Mouse (Mus musculus): ENCODE data around the gene Bri3bp. TPM values are rescaled to one million over a fixed set of nuclear protein-coding genes. Genes with fewer than 3 reads are reported as not detected.
"Not testable (repeated sequence)": the region's sequence is repeated elsewhere in the genome, so short reads cannot be mapped to it uniquely, and the experiment has no call there.

Bri3bp gene
- polyA plus RNA-seq, 1 experiment from 2014 or later: 12.8 TPM

DNA sequence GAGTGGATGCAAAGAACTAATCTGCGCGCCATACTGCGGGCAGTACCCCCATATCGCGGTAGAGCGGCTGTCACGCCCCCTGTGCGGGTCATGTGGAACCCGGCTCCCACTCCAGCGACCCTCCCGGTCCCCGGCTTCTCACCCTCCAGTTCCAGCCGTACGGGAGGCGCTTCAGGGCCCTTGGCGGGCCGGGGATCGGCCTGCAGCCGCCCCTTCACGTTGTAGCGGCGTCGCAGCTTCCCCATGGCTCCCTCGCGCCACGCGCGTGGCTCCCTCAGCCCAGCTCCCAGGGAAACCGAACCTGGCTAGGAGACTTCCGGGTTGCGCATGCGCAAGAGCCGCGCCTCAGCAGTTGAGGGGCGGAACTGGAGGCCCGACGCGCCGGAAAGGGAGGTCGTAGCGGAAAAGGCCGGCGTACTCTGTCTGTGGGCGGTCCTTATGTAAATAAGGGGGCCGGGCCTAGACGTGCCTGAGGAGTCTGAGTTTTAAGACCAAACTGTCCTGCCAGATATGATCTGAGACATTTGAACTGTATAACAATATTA lies 7.5 kb upstream of the Bri3bp start, which contains the start of gene Dhx37:
Dhx37 (minus strand) TSS at position 329 of the 545 bp plus-strand sequence.
- H3K4me2 ChIP-seq (replicated peaks; ENCODE audit: low read depth, low read length): peak within 1 kb of the TSS; percentile 99
- TF ChIP-seq EP300 (IDR thresholded peaks at IDR 0.05): no peak
- no peak for TF ChIP-seq CTCF (IDR thresholded peaks at IDR 0.05)
- H3K4me1 ChIP-seq (ENCODE audit: insufficient read depth, low read depth, low read length): peaks cover 9% of the 10 kb centered on the region; the same call in 1 of the 2 replicates
- peak within 1 kb of the TSS; percentile 78 for H3K9ac ChIP-seq (replicated peaks; ENCODE audit: low read depth)
- no peaks in the 10 kb centered on the region; the same call in none of the 2 replicates for H3K36me3 ChIP-seq (ENCODE audit: insufficient read depth, low read length)
- no peaks in the 10 kb centered on the region for H3K27me3 ChIP-seq (replicated peaks; ENCODE audit: insufficient read depth, low read length)
- no peaks in the 10 kb centered on the region for H3K9me3 ChIP-seq (ENCODE audit: low read length)
- peak within 1 kb of the TSS; percentile 51; the same call in 1 of the 2 replicates for H3K27ac ChIP-seq (ENCODE audit: low read length)
- peak; percentile 98 for ATAC-seq
- H3K4me3 ChIP-seq (ENCODE audit: low read depth, low read length): peak within 1 kb of the TSS; percentile 69
- DNase-seq (ENCODE audit: low spot score): peak; percentile 99
- under 1% methylated on average over 46 of the region's 46 CpGs for WGBS

DNA sequence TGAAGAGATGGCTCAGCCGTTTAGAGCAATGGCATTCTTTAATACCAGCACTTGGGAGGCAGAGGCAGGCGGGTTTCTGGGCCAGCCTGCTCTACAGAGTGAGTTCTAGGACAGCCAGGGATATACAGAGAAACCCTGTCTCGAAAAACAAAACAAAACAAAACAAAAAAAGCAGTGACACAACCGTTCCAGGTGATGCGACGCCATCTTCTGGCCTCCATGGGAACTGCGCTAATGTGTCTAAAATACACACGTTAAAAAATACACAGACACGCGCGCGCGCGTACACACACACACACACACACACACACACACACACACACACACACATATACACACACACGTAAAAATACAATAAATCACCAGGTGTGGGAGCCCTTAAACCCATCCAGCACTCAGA lies 7.0 kb upstream of the Bri3bp start:
- H3K9ac ChIP-seq (replicated peaks; ENCODE audit: low read depth); H3K27me3 ChIP-seq (replicated peaks; ENCODE audit: insufficient read depth, low read length); H3K36me3 ChIP-seq (ENCODE audit: insufficient read depth, low read length); H3K9me3 ChIP-seq (ENCODE audit: low read length); DNase-seq (ENCODE audit: low spot score); ATAC-seq; H3K4me1 ChIP-seq (ENCODE audit: insufficient read depth, low read depth, low read length); H3K4me2 ChIP-seq (replicated peaks; ENCODE audit: low read depth, low read length): not testable (repeated sequence)
- Histone ChIP-seq H3K4me3 (ENCODE audit: low read depth, low read length) (peak overlapping the region; percentile 69; the same call in 1 of the 2 replicates), H3K27ac (ENCODE audit: low read length) (0 out of 2 replicates have a peak overlapping the region, but pooled peaks have one; percentile 51)
- peak; percentile 48 for TF ChIP-seq CTCF (IDR thresholded peaks at IDR 0.05)
- 30% methylated on average over 9 of the region's 15 CpGs for WGBS

DNA sequence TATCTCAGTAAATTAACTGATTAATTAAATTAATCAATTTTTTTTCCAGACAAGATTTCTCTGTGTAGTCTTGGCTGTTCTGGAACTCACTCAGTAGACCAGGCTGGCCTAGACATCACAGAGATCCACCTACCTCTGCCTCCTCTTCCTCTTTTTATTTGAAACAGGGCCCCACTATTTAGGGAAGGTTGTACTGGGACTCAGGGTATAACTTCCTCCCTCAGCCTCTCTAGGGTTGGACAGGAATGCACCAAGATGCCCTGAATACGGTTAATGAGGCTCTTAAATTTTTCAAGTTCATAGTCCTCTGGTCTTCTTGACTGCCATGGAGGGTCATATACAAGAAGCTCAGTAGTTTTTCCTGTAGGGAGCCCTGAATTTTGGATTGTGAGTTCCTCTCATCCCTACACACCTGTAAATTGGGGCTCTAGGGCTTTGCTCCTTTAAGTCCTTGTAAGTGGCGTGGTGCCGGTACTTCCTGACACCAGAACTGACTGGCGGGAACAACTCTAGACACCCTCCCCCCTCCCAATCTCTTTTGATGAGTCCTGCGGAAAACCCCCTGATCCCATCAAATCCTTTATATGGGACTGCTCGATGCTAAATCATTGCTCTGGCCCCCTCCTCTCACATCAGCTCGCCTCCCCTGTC lies 660 bp upstream of the Bri3bp start:
- H3K9me3 ChIP-seq (ENCODE audit: low read length): no peaks in the 10 kb centered on the region
- peaks cover 5% of the 10 kb centered on the region; the same call in 1 of the 2 replicates for H3K4me1 ChIP-seq (ENCODE audit: insufficient read depth, low read depth, low read length)
- 6% methylated on average over 7 of the region's 7 CpGs for WGBS
- peak overlapping the region; percentile 15; the same call in 1 of the 2 replicates for H3K27ac ChIP-seq (ENCODE audit: low read length)
- H3K9ac ChIP-seq (replicated peaks; ENCODE audit: low read depth): 0 out of 2 replicates have a peak overlapping the region, but pooled peaks have one; percentile 16
- no peaks in the 10 kb centered on the region for H3K36me3 ChIP-seq (ENCODE audit: insufficient read depth, low read length)
- H3K27me3 ChIP-seq (replicated peaks; ENCODE audit: insufficient read depth, low read length): no peaks in the 10 kb centered on the region
- TF ChIP-seq CTCF (IDR thresholded peaks at IDR 0.05): no peak
- no peak for TF ChIP-seq EP300 (IDR thresholded peaks at IDR 0.05)
- no peak for DNase-seq (ENCODE audit: low spot score)
- no peak for ATAC-seq
- H3K4me3 ChIP-seq (ENCODE audit: low read depth, low read length): peak overlapping the region; percentile 85
- peak overlapping the region; percentile 98 for H3K4me2 ChIP-seq (replicated peaks; ENCODE audit: low read depth, low read length)

DNA sequence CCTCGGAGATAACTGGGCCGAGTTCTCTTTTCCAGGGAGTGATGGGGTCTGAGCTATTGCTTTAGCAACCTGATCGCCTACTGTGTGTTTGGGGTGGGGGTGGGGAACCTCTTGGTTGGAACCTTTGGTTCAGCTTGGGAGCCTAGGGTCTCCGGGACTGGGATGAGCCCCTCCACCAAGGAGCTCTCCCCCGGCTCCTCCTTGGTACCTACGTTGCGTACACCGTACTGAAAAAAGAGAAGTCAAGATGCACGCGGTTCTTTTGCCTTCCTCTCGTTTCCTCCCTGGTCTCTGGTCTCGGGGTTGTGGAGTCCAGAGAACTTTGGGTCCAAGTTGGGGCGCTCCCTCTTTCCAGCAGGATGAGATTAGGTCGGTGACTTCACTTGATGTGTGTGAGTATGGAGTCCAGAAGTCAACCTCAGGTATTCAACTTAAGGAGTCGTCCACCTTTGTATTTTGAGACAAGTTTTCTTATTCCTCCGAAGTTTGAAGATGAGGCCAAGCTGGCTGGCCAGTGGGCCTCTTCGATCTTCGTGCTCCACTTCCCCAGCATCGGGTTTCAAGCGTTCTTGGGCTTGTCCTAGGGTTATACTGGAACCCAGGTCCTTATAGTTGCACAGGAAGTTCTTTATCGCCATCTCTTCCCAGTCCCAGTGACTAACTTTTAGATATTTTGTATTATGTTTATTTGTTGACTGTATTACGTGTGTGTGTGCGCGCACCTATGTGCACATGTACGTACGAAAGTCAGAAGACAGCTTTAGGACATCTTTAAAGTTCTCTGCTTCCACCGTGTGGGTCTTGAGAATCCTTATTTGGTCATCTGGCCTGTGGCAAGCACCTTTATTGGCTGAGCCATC lies 998 bp downstream of the Bri3bp start:
- Histone ChIP-seq H3K36me3 (ENCODE audit: insufficient read depth, low read length) (no peaks in the 10 kb centered on the region), H3K9me3 (ENCODE audit: low read length) (no peaks in the 10 kb centered on the region), H3K9ac (replicated peaks; ENCODE audit: low read depth) (peak overlapping the region; percentile 43; the same call in 1 of the 2 replicates), H3K27me3 (replicated peaks; ENCODE audit: insufficient read depth, low read length) (no peaks in the 10 kb centered on the region), H3K4me2 (replicated peaks; ENCODE audit: low read depth, low read length) (peak overlapping the region; percentile 98), H3K4me1 (ENCODE audit: insufficient read depth, low read depth, low read length) (peaks cover 5% of the 10 kb centered on the region; the same call in 1 of the 2 replicates), H3K4me3 (ENCODE audit: low read depth, low read length) (peak overlapping the region; percentile 85), H3K27ac (ENCODE audit: low read length) (no peak overlapping the region)
- 23% methylated on average over 27 of the region's 27 CpGs for WGBS
- no peak for DNase-seq (ENCODE audit: low spot score)
- ATAC-seq: peak; percentile 12; the same call in 1 of the 2 replicates
- TF ChIP-seq CTCF (IDR thresholded peaks at IDR 0.05): no peak
- TF ChIP-seq EP300 (IDR thresholded peaks at IDR 0.05): no peak

DNA sequence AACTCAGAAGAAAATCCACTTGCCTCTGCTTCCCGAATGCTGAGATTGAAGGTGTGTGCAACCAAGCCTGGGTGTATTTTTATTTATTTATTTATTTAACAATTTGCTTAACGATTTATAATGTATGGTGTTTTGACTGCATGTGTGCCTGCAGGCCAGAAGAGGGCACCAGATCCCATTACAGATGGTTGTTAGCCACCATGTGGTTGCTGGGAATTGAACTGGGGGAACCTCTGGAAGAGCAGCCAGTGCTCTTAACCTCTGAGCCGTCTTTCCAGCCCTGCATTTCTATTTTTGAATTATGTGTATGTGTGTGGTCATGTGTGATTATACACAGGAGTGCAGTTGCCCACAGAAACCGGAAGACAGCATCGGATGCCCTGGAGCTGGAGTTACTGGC lies 2.0 kb downstream of the Bri3bp start:
- H3K9ac ChIP-seq (replicated peaks; ENCODE audit: low read depth): no peak overlapping the region
- H3K9me3 ChIP-seq (ENCODE audit: low read length): no peaks in the 10 kb centered on the region
- no peak overlapping the region for H3K27ac ChIP-seq (ENCODE audit: low read length)
- 87% methylated on average over 5 of the region's 5 CpGs for WGBS
- no peak for DNase-seq (ENCODE audit: low spot score)
- TF ChIP-seq CTCF (IDR thresholded peaks at IDR 0.05): peak; percentile 51
- TF ChIP-seq EP300 (IDR thresholded peaks at IDR 0.05): no peak
- H3K36me3 ChIP-seq (ENCODE audit: insufficient read depth, low read length): no peaks in the 10 kb centered on the region
- no peak overlapping the region for H3K4me2 ChIP-seq (replicated peaks; ENCODE audit: low read depth, low read length)
- H3K4me1 ChIP-seq (ENCODE audit: insufficient read depth, low read depth, low read length): peaks cover 5% of the 10 kb centered on the region; the same call in 1 of the 2 replicates
- no peaks in the 10 kb centered on the region for H3K27me3 ChIP-seq (replicated peaks; ENCODE audit: insufficient read depth, low read length)
- H3K4me3 ChIP-seq (ENCODE audit: low read depth, low read length): no peak overlapping the region
- ATAC-seq: no peak

DNA sequence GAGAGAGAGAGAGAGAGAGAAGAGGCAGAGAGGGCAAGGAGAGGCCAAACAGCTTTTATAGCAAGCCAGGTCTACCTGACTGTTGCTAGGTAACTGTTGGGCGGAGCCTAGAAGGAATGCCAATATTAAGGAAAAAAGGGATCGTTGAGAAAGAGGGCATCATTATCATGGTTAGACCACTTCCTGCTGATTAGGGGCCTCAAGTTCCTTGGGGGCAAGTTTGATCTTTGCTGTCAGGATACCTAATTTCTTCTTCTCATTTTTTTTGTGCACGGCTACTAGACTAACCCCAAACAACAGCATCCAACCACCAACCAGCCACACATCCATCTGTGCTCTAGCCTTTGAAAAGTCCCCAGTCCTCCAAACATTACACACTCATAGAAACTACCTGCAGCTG lies 2.5 kb downstream of the Bri3bp start:
- Histone ChIP-seq H3K4me3 (ENCODE audit: low read depth, low read length) (no peak overlapping the region), H3K27me3 (replicated peaks; ENCODE audit: insufficient read depth, low read length) (no peaks in the 10 kb centered on the region), H3K9ac (replicated peaks; ENCODE audit: low read depth) (no peak overlapping the region), H3K27ac (ENCODE audit: low read length) (no peak overlapping the region), H3K9me3 (ENCODE audit: low read length) (no peaks in the 10 kb centered on the region), H3K36me3 (ENCODE audit: insufficient read depth, low read length) (no peaks in the 10 kb centered on the region), H3K4me2 (replicated peaks; ENCODE audit: low read depth, low read length) (no peak overlapping the region), H3K4me1 (ENCODE audit: insufficient read depth, low read depth, low read length) (peaks cover 5% of the 10 kb centered on the region; the same call in 1 of the 2 replicates)
- no peak for DNase-seq (ENCODE audit: low spot score)
- no peak for ATAC-seq
- 53% methylated on average over 3 of the region's 3 CpGs for WGBS
- TF ChIP-seq EP300 (IDR thresholded peaks at IDR 0.05) (no peak), CTCF (IDR thresholded peaks at IDR 0.05) (no peak)

Data from lung, postnatal 0 days (tissue).